Mouse (Mus musculus) liver, embryonic 14.5 days (tissue): ENCODE results near the gene Bcl11a.

Experiments used
- CTCF ChIP-seq: IDR thresholded peaks from 2 replicates; pipeline ENCODE4 v1.5.1; 2016; ENCODE audit warnings: antibody characterized with exemption, low read depth, control low read depth
- EP300 ChIP-seq: IDR thresholded peaks from 2 replicates; pipeline ENCODE4 v1.6.1; 2016; ENCODE audit warnings: antibody characterized with exemption, low read depth

GRCm38 (mm10) chr11:24060428-24060827 lies 17.4 kb upstream of the Bcl11a start:
- TF ChIP-seq CTCF (no peak), EP300 (no peak)
